Mouse (Mus musculus) spleen, adult 2 months (tissue): ENCODE data around the gene Aspg. TPM values are rescaled to one million over a fixed set of nuclear protein-coding genes. Genes with fewer than 3 reads are reported as not detected.

Experiments
- DNase-seq, 2 experiments: peaks; one replicate each; pipeline versions ENCODE4 v3.0.0 to v3.0.0-alpha.2; 2012 to 2021; ENCODE audit warnings: low spot score in 2 of 2, low read depth in 1 of 2
- H3K27ac ChIP-seq: fragments of 200-500 bp; 2 replicates; pipeline ENCODE4 v1.5.1; 2012; ENCODE audit warnings: low read length, inconsistent platforms; ENCODE audit not compliant: insufficient read depth
- H3K27me3 ChIP-seq: fragments of 200-500 bp; 2 replicates; pipeline ENCODE4 v1.6.1; 2012; ENCODE audit warnings: mild to moderate bottlenecking, moderate library complexity, low read length, inconsistent platforms; ENCODE audit not compliant: control insufficient read depth, insufficient read depth
- H3K36me3 ChIP-seq: fragments of 200-500 bp; 2 replicates; pipeline ENCODE4 v1.6.1; 2012; ENCODE audit warnings: mild to moderate bottlenecking, low read length, inconsistent platforms; ENCODE audit not compliant: control insufficient read depth, insufficient read depth
- H3K4me1 ChIP-seq: fragments of 200-500 bp; 2 replicates; pipeline ENCODE4 v1.6.1; 2011; ENCODE audit warnings: inconsistent platforms; ENCODE audit not compliant: control insufficient read depth, insufficient read depth, insufficient read length
- H3K4me3 ChIP-seq: fragments of 200-500 bp; 2 replicates; pipeline ENCODE4 v1.5.1; 2011; ENCODE audit warnings: mild to moderate bottlenecking, inconsistent platforms; ENCODE audit not compliant: insufficient read depth, insufficient read length; ENCODE audit errors: extremely low read depth
- CTCF ChIP-seq: fragments of 200-500 bp; IDR thresholded peaks from 2 replicates; pipeline ENCODE4 v1.5.1; 2011; ENCODE audit warnings: mild to moderate bottlenecking, inconsistent platforms; ENCODE audit not compliant: insufficient read depth, insufficient read length, insufficient replicate concordance; ENCODE audit errors: extremely low read depth
- POLR2A ChIP-seq: fragments of 200-500 bp; IDR thresholded peaks from 2 replicates; pipeline ENCODE4 v1.6.1; 2011; ENCODE audit warnings: low read depth, low read length, inconsistent platforms
- WGBS: fragments of 180-500 bp; shearing (Covaris S2); methylation state at CpG from one replicate; pipeline ENCODE4 v1.1.7; 2018; 5-methylcytosine and 5-hydroxymethylcytosine counted together
- polyA plus RNA-seq: library from polyadenylated mRNA; depleted of rRNA; stranded (reverse); fragments of >200 nt; gene quantifications from 2 replicates; pipeline ENCODE4 v1.2.3, GENCODE M21; 2012

The Aspg gene
- polyA plus RNA-seq, 1 experiment, result 0.54 TPM

GRCm38 (mm10) chr12:112126931-112127635 is 20.6 kb downstream of the Aspg start:
- WGBS, result 78% methylated on average over 14 of the region's 14 CpGs
- H3K36me3 ChIP-seq, result no peaks in the 10 kb centered on the region
- DNase-seq, result no peak
- no peaks in the 10 kb centered on the region; the same call in 1 of the 2 replicates for H3K4me1 ChIP-seq
- H3K4me3 ChIP-seq, result no peak overlapping the region
- TF ChIP-seq CTCF (no peak), POLR2A (no peak)
- peaks cover 9% of the 10 kb centered on the region for H3K27me3 ChIP-seq
- no peak overlapping the region for H3K27ac ChIP-seq

- no peak overlapping the region for H3K4me3 ChIP-seq
- TF ChIP-seq CTCF, result no peak
- no peak for TF ChIP-seq POLR2A
- 92% methylated on average over 4 of the region's 4 CpGs for WGBS
- no peaks in the 10 kb centered on the region for H3K36me3 ChIP-seq
- H3K4me1 ChIP-seq, result no peaks in the 10 kb centered on the region; the same call in 1 of the 2 replicates
- DNase-seq, result no peak
- peaks cover 9% of the 10 kb centered on the region for H3K27me3 ChIP-seq
- H3K27ac ChIP-seq, result no peak overlapping the region
Measured at GRCm38 (mm10) chr12:112128526-112128925, 22.0 kb downstream of the Aspg start.

- H3K4me1 ChIP-seq, result no peaks in the 10 kb centered on the region; the same call in 1 of the 2 replicates
- peaks cover 9% of the 10 kb centered on the region for H3K27me3 ChIP-seq
- TF ChIP-seq POLR2A (no peak), CTCF (no peak)
- DNase-seq, result no peak
- no peak overlapping the region for H3K27ac ChIP-seq
- no peak overlapping the region for H3K4me3 ChIP-seq
- H3K36me3 ChIP-seq, result no peaks in the 10 kb centered on the region
- 54% methylated on average over 6 of the region's 6 CpGs for WGBS
Measured at GRCm38 (mm10) chr12:112129300-112129856, 22.9 kb downstream of the Aspg start.

DNA sequence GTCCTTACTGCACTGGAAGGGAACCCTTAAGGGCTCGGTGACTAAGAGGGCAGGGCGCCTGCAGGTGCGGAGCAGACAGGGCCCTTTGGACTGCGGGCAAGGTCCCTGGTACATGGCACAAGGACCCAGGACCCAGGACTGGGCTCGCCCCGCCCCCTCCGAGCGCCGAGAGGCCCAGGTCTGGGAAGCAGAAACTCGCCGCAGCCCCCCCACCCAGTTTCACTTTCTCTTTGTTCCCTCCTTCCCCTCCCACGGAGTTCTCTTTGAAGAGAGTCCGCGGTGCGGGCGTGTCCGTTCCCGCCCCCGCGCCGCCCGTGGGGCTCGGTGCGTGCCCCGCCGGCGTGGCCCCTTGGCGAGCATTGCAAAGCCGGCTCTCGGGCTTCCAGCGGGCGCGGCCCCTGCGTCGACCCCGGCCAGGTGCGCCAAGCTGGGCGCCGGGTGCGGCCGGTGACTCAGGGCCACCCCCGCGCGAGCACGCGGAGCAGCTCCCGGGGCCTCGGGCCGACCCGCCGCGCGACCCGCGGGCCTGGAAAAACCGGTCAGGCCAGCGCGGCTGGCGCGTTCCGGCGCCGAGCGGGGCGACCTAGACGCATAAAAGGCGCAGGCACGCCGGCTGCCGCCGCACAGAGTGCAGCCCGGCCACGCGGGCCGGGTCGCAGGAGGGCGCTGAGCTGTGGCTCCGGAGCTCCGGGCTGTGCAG is 23.8 kb downstream of the Aspg start:
- WGBS, result 1% methylated on average over 74 of the region's 79 CpGs
- Histone ChIP-seq H3K36me3 (no peaks in the 10 kb centered on the region), H3K27me3 (peaks cover 9% of the 10 kb centered on the region), H3K27ac (no peak overlapping the region), H3K4me1 (no peaks in the 10 kb centered on the region; the same call in 1 of the 2 replicates), H3K4me3 (peak overlapping the region; percentile 63)
- peak in 1 of 2 experiments; percentile 59 for DNase-seq
- no peak for TF ChIP-seq POLR2A
- no peak for TF ChIP-seq CTCF

DNA sequence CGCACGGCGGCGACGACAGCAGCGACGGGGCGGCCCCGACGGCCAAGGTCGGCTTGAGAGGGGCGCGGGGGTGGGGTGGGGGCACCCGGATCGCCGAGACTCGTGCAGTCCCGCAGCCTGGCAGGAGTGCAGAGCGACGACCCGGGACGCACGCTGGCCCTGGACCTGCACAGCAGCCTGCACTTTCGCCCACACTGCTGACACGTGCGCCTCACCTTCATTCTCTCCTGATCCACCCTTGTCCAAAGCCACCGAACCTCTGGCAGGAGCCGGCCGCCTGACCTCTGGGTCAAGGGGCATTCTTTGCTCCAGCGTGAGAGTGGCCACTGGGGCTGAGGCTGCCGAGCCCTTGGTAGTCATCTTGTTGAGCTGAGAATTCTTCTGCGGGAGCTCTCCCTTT is 24.5 kb downstream of the Aspg start:
- Histone ChIP-seq H3K36me3 (no peaks in the 10 kb centered on the region), H3K4me3 (peak overlapping the region; percentile 63; the same call in 1 of the 2 replicates), H3K27ac (no peak overlapping the region), H3K27me3 (peaks cover 9% of the 10 kb centered on the region), H3K4me1 (no peaks in the 10 kb centered on the region; the same call in 1 of the 2 replicates)
- 27% methylated on average over 32 of the region's 32 CpGs for WGBS
- TF ChIP-seq CTCF (no peak), POLR2A (no peak)
- DNase-seq, result no peak

DNA sequence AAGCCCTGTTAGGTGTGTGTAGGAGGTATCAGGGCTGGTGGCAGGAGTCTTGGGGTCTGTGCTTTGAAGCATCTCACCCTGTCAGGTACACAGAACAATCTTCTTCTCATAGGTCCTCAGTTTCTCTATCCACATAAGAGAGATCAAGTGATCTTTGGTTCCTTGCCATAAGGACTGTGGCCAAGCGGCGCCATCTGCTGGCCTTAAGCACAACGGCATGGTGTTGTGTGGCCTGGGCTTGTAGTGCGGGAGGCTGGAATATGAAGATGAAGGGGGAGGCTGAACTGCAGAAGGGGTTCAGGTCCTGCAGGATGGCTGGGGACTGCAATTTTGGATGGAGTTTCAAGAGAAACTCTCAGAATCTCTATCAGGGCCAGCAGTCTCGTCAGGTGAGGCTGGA is 33.8 kb downstream of the Aspg start:
- peak; percentile 86; the same call in 1 of the 2 replicates for TF ChIP-seq CTCF
- no peak for TF ChIP-seq POLR2A
- no peaks in the 10 kb centered on the region for H3K36me3 ChIP-seq
- DNase-seq, result peak in 1 of 2 experiments; percentile 26
- WGBS, result 6% methylated on average over 5 of the region's 5 CpGs
- peaks cover 15% of the 10 kb centered on the region for H3K27me3 ChIP-seq
- no peak overlapping the region for H3K27ac ChIP-seq
- no peaks in the 10 kb centered on the region for H3K4me1 ChIP-seq
- no peak overlapping the region for H3K4me3 ChIP-seq
